Mouse (Mus musculus): Measurements from ENCODE around the gene Srebf1. TPM values are rescaled to one million over a fixed set of nuclear protein-coding genes. Genes with fewer than 3 reads are reported as not detected.

The Srebf1 gene
- polyA plus RNA-seq, 1 experiment: 12.3 TPM

- H3K4me3 ChIP-seq (replicated peaks): no peak overlapping the region
- no peak for TF ChIP-seq TAL1 (IDR thresholded peaks at IDR 0.05; ENCODE audit: low read length)
- no peak for TF ChIP-seq GATA1 (IDR thresholded peaks at IDR 0.05; ENCODE audit: low read length)
- no peaks in the 10 kb centered on the region for H3K27me3 ChIP-seq (ENCODE audit: control insufficient read depth)
- peaks cover 5% of the 10 kb centered on the region for H3K9me3 ChIP-seq (ENCODE audit: control insufficient read depth, low read length)
- peaks cover 78% of the 10 kb centered on the region for H3K36me3 ChIP-seq (ENCODE audit: control insufficient read depth)
- peaks cover 85% of the 10 kb centered on the region for H3K4me1 ChIP-seq (ENCODE audit: control insufficient read depth)
Observed at GRCm38 (mm10) chr11:60213266-60213665, 9.1 kb downstream of the Srebf1 start.

GRCm38 (mm10) chr11:60211761-60212160 lies 10.6 kb downstream of the Srebf1 start:
- Histone ChIP-seq H3K4me1 (ENCODE audit: control insufficient read depth) (peaks cover 85% of the 10 kb centered on the region), H3K27me3 (ENCODE audit: control insufficient read depth) (no peaks in the 10 kb centered on the region), H3K9me3 (ENCODE audit: control insufficient read depth, low read length) (no peaks in the 10 kb centered on the region), H3K4me3 (replicated peaks) (no peak overlapping the region), H3K36me3 (ENCODE audit: control insufficient read depth) (peaks cover 78% of the 10 kb centered on the region)
- TF ChIP-seq TAL1 (IDR thresholded peaks at IDR 0.05; ENCODE audit: low read length) (no peak), GATA1 (IDR thresholded peaks at IDR 0.05; ENCODE audit: low read length) (no peak)

- Histone ChIP-seq H3K4me3 (replicated peaks) (peak overlapping the region; percentile 74), H3K9me3 (ENCODE audit: control insufficient read depth, low read length) (no peaks in the 10 kb centered on the region), H3K36me3 (ENCODE audit: control insufficient read depth) (peaks cover 78% of the 10 kb centered on the region), H3K27me3 (ENCODE audit: control insufficient read depth) (no peaks in the 10 kb centered on the region), H3K4me1 (ENCODE audit: control insufficient read depth) (peaks cover 85% of the 10 kb centered on the region)
- TF ChIP-seq TAL1 (IDR thresholded peaks at IDR 0.05; ENCODE audit: low read length) (no peak), GATA1 (IDR thresholded peaks at IDR 0.05; ENCODE audit: low read length) (no peak)
Observed at GRCm38 (mm10) chr11:60211152-60211551, 11.2 kb downstream of the Srebf1 start.

- Histone ChIP-seq H3K4me1 (ENCODE audit: control insufficient read depth) (peaks cover 82% of the 10 kb centered on the region), H3K36me3 (ENCODE audit: control insufficient read depth) (peaks cover 78% of the 10 kb centered on the region), H3K27me3 (ENCODE audit: control insufficient read depth) (no peaks in the 10 kb centered on the region), H3K9me3 (ENCODE audit: control insufficient read depth, low read length) (no peaks in the 10 kb centered on the region), H3K4me3 (replicated peaks) (peak overlapping the region; percentile 74)
- TF ChIP-seq GATA1 (IDR thresholded peaks at IDR 0.05; ENCODE audit: low read length): no peak
- no peak for TF ChIP-seq TAL1 (IDR thresholded peaks at IDR 0.05; ENCODE audit: low read length)
Observed at GRCm38 (mm10) chr11:60210305-60210724, 12.1 kb downstream of the Srebf1 start.

- peaks cover 81% of the 10 kb centered on the region for H3K4me1 ChIP-seq (ENCODE audit: control insufficient read depth)
- TF ChIP-seq TAL1 (IDR thresholded peaks at IDR 0.05; ENCODE audit: low read length) (no peak), GATA1 (IDR thresholded peaks at IDR 0.05; ENCODE audit: low read length) (no peak)
Observed at GRCm38 (mm10) chr11:60209933-60210249, 12.5 kb downstream of the Srebf1 start.

GRCm38 (mm10) chr11:60209217-60209932 lies 13.0 kb downstream of the Srebf1 start:
- Histone ChIP-seq H3K4me1 (ENCODE audit: control insufficient read depth) (peaks cover 80% of the 10 kb centered on the region), H3K36me3 (ENCODE audit: control insufficient read depth) (peaks cover 83% of the 10 kb centered on the region), H3K9me3 (ENCODE audit: control insufficient read depth, low read length) (no peaks in the 10 kb centered on the region), H3K27me3 (ENCODE audit: control insufficient read depth) (no peaks in the 10 kb centered on the region), H3K4me3 (replicated peaks) (peak overlapping the region; percentile 74)
- TF ChIP-seq TAL1 (IDR thresholded peaks at IDR 0.05; ENCODE audit: low read length): no peak
- no peak for TF ChIP-seq GATA1 (IDR thresholded peaks at IDR 0.05; ENCODE audit: low read length)

More at GRCm38 (mm10) chr11:60209933-60210249, 12.5 kb downstream of the Srebf1 start:
- H3K36me3 ChIP-seq (ENCODE audit: control insufficient read depth): peaks cover 80% of the 10 kb centered on the region
- no peaks in the 10 kb centered on the region for H3K9me3 ChIP-seq (ENCODE audit: control insufficient read depth, low read length)
- no peaks in the 10 kb centered on the region for H3K27me3 ChIP-seq (ENCODE audit: control insufficient read depth)
- peak overlapping the region; percentile 74 for H3K4me3 ChIP-seq (replicated peaks)

GRCm38 (mm10) chr11:60208712-60209111 lies 13.7 kb downstream of the Srebf1 start:
- peaks cover 85% of the 10 kb centered on the region for H3K36me3 ChIP-seq (ENCODE audit: control insufficient read depth)
- peak overlapping the region; percentile 74 for H3K4me3 ChIP-seq (replicated peaks)
- no peaks in the 10 kb centered on the region for H3K9me3 ChIP-seq (ENCODE audit: control insufficient read depth, low read length)
- TF ChIP-seq TAL1 (IDR thresholded peaks at IDR 0.05; ENCODE audit: low read length) (no peak), GATA1 (IDR thresholded peaks at IDR 0.05; ENCODE audit: low read length) (no peak)
- peaks cover 84% of the 10 kb centered on the region for H3K4me1 ChIP-seq (ENCODE audit: control insufficient read depth)
- no peaks in the 10 kb centered on the region for H3K27me3 ChIP-seq (ENCODE audit: control insufficient read depth)

- Histone ChIP-seq H3K36me3 (ENCODE audit: control insufficient read depth) (peaks cover 87% of the 10 kb centered on the region), H3K27me3 (ENCODE audit: control insufficient read depth) (no peaks in the 10 kb centered on the region), H3K9me3 (ENCODE audit: control insufficient read depth, low read length) (no peaks in the 10 kb centered on the region), H3K4me1 (ENCODE audit: control insufficient read depth) (peaks cover 81% of the 10 kb centered on the region), H3K4me3 (replicated peaks) (peak overlapping the region; percentile 74)
- TF ChIP-seq TAL1 (IDR thresholded peaks at IDR 0.05; ENCODE audit: low read length): no peak
- no peak for TF ChIP-seq GATA1 (IDR thresholded peaks at IDR 0.05; ENCODE audit: low read length)
Observed at GRCm38 (mm10) chr11:60208201-60208600, 14.2 kb downstream of the Srebf1 start.

GRCm38 (mm10) chr11:60206207-60206606 lies 16.2 kb downstream of the Srebf1 start:
- H3K36me3 ChIP-seq (ENCODE audit: control insufficient read depth): peaks cover 91% of the 10 kb centered on the region
- no peak for TF ChIP-seq TAL1 (IDR thresholded peaks at IDR 0.05; ENCODE audit: low read length)
- no peak for TF ChIP-seq GATA1 (IDR thresholded peaks at IDR 0.05; ENCODE audit: low read length)
- no peaks in the 10 kb centered on the region for H3K27me3 ChIP-seq (ENCODE audit: control insufficient read depth)
- H3K4me3 ChIP-seq (replicated peaks): no peak overlapping the region
- no peaks in the 10 kb centered on the region for H3K9me3 ChIP-seq (ENCODE audit: control insufficient read depth, low read length)
- peaks cover 63% of the 10 kb centered on the region for H3K4me1 ChIP-seq (ENCODE audit: control insufficient read depth)

All from erythroblast, embryonic 14.5 days (primary cell).